Mouse (Mus musculus) heart, embryonic 14.5 days (tissue): Measurements from ENCODE around the gene Parva. TPM values are rescaled to one million over a fixed set of nuclear protein-coding genes. Genes with fewer than 3 reads are reported as not detected.
A peak's percentile ranks its signal among the peaks of the same experiment; 100 is the strongest.

Experiments used
- ATAC-seq: fragments of 200-750 bp; cut with Nextera tagmentation; 2 replicates; pipeline ENCODE4 v1.8.0; 2017; ENCODE audit warnings: low read depth, moderate TSS enrichment; ENCODE audit not compliant: insufficient number of reproducible peaks, insufficient read depth, low FRiP score
- H3K27ac ChIP-seq, 2 experiments: fragments of 200-500 bp in 1 of 2; fragments of 300-500 bp in 1 of 2; sonication (generic) in 1 of 2; replicated peaks in 1 of 2; 2 replicates each; pipeline ENCODE4 v1.5.1; 2012 to 2014; ENCODE audit warnings: low read depth in 2 of 2, low read length in 2 of 2, control low read depth in 1 of 2, mild to moderate bottlenecking in 1 of 2, mixed read lengths in 1 of 2; ENCODE audit not compliant: control insufficient read depth in 1 of 2, insufficient read depth in 1 of 2
- H3K27me3 ChIP-seq: fragments of 300-500 bp; sonication (generic); 2 replicates; pipeline ENCODE4 v1.6.1; 2014; ENCODE audit warnings: mild to moderate bottlenecking, low read length, control low read depth; ENCODE audit not compliant: control insufficient read depth, insufficient read depth
- H3K36me3 ChIP-seq: fragments of 300-500 bp; sonication (generic); 2 replicates; pipeline ENCODE4 v1.6.1; 2014; ENCODE audit warnings: mild to moderate bottlenecking, control low read depth, low read length, mixed read lengths; ENCODE audit not compliant: control insufficient read depth, insufficient read depth
- H3K4me1 ChIP-seq, 2 experiments: fragments of 200-500 bp in 1 of 2; fragments of 300-500 bp in 1 of 2; sonication (generic) in 1 of 2; 2 replicates each; pipeline ENCODE4 v1.6.1; 2012 to 2014; ENCODE audit warnings: low read length in 2 of 2, control low read depth in 1 of 2, mixed read lengths in 1 of 2; ENCODE audit not compliant: control insufficient read depth in 2 of 2, insufficient read depth in 2 of 2
- H3K4me2 ChIP-seq: fragments of 300-500 bp; sonication (generic); 2 replicates; pipeline ENCODE4 v1.6.1; 2014; ENCODE audit warnings: mild to moderate bottlenecking, low read length
- H3K4me3 ChIP-seq, 2 experiments: fragments of 200-500 bp in 1 of 2; fragments of 300-500 bp in 1 of 2; sonication (generic) in 1 of 2; 2 replicates each; pipeline ENCODE4 v1.5.1; 2012 to 2014; ENCODE audit warnings: low read length in 2 of 2, mild to moderate bottlenecking in 2 of 2, control low read depth in 1 of 2, low read depth in 1 of 2, moderate library complexity in 1 of 2; ENCODE audit not compliant: control insufficient read depth in 1 of 2, insufficient read depth in 1 of 2
- H3K9ac ChIP-seq: fragments of 300-500 bp; sonication (generic); 2 replicates; pipeline ENCODE4 v1.6.1; 2014; ENCODE audit warnings: mild to moderate bottlenecking, low read length
- H3K9me3 ChIP-seq: fragments of 300-500 bp; sonication (generic); 2 replicates; pipeline ENCODE4 v1.6.1; 2016; ENCODE audit warnings: low read length, control low read depth; ENCODE audit not compliant: control insufficient read depth
- WGBS: fragments of 180-500 bp; shearing (Covaris S2); extraction: QIAGEN DNeasy Blood & Tissue Kit; methylation state at CpG from one replicate; pipeline ENCODE4 v1.1.7; 2014; 5-methylcytosine and 5-hydroxymethylcytosine counted together
- polyA plus RNA-seq: library from polyadenylated mRNA; unstranded; fragments of >200 nt; fragmentation: Nextera tagmentation; extraction: Ambion mirVana; gene quantifications from 2 replicates; pipeline ENCODE4 v1.2.1, GENCODE M21; 2014

Gene Parva
- polyA plus RNA-seq, 1 experiment from 2014 or later, result 79.1 TPM

DNA sequence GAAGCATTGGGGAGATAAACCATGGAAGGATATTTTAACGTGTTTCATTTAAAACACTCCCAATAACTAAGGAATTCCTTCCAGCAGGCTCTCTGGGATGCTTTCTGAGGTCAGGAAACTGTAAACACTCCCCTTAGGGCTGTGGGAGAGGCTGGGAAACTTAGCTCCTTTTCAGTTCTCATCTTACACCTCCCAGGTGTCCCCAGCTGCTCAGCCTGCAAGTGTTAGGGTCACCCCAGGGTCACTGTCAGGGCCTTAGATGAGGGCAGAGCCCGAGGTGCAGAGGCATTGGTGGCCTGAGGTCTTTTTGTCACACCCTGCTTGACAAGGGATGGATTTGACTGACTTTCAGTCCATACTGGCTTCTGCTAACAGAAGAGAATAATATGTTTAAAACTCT lies 35.8 kb downstream of the Parva start:
- Histone ChIP-seq H3K4me3 (no peak overlapping the region), H3K4me1 (peaks cover 33 to 38% of the 10 kb centered on the region in 2 experiments), H3K9me3 (no peaks in the 10 kb centered on the region), H3K36me3 (peaks cover 7% of the 10 kb centered on the region; the same call in 1 of the 2 replicates), H3K27me3 (no peaks in the 10 kb centered on the region), H3K9ac (no peak overlapping the region), H3K27ac (peak overlapping the region in 1 of 2 experiments; percentile 30; a peak in 1 of 4 replicates), H3K4me2 (no peak overlapping the region)
- no peak for ATAC-seq
- 11% methylated on average over 2 of the region's 2 CpGs for WGBS

DNA sequence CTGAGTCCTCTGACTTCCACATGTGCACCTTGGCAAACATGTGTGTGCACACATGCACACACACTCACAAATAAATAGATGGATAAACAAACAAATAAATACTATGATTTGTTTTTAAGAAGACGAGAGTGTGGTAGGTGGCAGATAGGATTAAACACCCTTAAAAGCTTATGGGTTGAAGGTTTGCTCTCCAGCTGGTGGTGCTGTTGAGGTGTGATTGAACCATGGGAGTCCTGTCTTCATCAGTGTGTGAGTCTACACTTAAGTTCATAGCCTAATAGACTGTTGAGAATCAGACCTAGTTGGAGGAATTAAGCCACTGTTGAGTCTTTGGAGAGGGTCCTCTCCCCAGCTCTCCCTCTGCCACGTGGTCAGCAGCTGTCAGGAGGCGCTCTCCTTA lies 38.6 kb downstream of the Parva start:
- Histone ChIP-seq H3K36me3 (peaks cover 7% of the 10 kb centered on the region; the same call in 1 of the 2 replicates), H3K4me3 (no peak overlapping the region), H3K27ac (no peak overlapping the region), H3K4me1 (peaks cover 29 to 34% of the 10 kb centered on the region in 2 experiments), H3K4me2 (no peak overlapping the region), H3K27me3 (no peaks in the 10 kb centered on the region), H3K9ac (no peak overlapping the region), H3K9me3 (no peaks in the 10 kb centered on the region)
- no peak for ATAC-seq
- 75% methylated on average over 3 of the region's 3 CpGs for WGBS

DNA sequence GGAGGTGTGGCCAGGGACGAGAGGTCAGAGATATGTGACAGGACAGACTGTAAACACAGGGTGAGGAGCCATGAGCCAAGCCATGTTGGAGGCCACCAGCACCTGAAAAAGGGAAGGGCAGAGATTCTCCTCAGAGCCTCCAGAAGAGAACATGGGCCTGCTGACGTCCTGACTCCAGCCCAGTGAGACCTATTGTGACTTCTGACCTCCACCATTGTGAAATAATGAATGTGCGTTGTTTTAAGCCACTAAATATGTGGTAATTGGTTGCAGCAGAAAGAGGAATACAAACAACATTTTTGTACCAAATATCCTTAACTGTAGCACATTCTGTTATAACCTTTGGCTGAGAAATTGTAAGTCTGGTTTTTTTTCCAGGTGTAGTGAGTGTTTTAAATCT lies 39.5 kb downstream of the Parva start:
- H3K9ac ChIP-seq, result no peak overlapping the region
- WGBS, result 63% methylated on average over 3 of the region's 3 CpGs
- no peaks in the 10 kb centered on the region for H3K9me3 ChIP-seq
- H3K36me3 ChIP-seq, result peaks cover 7% of the 10 kb centered on the region; the same call in 1 of the 2 replicates
- H3K4me1 ChIP-seq, result peaks cover 33 to 42% of the 10 kb centered on the region in 2 experiments
- H3K27ac ChIP-seq, result peak overlapping the region in 1 of 2 experiments; percentile 85; a peak in 2 of 4 replicates
- H3K4me2 ChIP-seq, result no peak overlapping the region
- H3K27me3 ChIP-seq, result no peaks in the 10 kb centered on the region
- ATAC-seq, result no peak
- no peak overlapping the region for H3K4me3 ChIP-seq

DNA sequence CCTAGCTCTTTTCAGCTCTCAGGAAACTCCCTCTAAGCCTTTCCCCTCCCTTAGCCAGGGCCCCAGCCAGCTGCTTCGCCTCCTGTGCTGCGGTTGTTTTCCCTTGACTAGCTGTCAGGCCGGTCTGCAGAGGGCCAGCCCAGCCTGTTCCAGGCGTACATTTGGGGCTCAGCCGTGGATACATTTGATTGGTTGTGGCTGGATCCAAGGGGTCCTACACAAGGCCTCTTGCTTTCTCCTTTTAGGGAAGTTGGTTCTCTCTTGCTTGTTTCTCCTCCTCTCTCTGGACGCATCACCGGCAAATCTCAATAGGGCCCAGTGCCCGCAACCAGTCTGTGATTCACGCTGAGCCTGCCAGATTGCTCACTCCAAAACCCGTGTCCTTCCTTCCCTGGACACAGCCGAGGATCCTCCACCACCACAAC lies 40.4 kb downstream of the Parva start:
- peaks cover 7% of the 10 kb centered on the region; the same call in 1 of the 2 replicates for H3K36me3 ChIP-seq
- H3K9me3 ChIP-seq, result no peaks in the 10 kb centered on the region
- peak overlapping the region; percentile 85 for H3K27ac ChIP-seq
- H3K27me3 ChIP-seq, result no peaks in the 10 kb centered on the region
- H3K4me2 ChIP-seq, result peak overlapping the region; percentile 24; the same call in 1 of the 2 replicates
- H3K4me3 ChIP-seq, result no peak overlapping the region
- peaks cover 31 to 41% of the 10 kb centered on the region in 2 experiments for H3K4me1 ChIP-seq
- WGBS, result 15% methylated on average over 11 of the region's 11 CpGs
- ATAC-seq, result peak; percentile 61
- peak overlapping the region; percentile 59 for H3K9ac ChIP-seq

DNA sequence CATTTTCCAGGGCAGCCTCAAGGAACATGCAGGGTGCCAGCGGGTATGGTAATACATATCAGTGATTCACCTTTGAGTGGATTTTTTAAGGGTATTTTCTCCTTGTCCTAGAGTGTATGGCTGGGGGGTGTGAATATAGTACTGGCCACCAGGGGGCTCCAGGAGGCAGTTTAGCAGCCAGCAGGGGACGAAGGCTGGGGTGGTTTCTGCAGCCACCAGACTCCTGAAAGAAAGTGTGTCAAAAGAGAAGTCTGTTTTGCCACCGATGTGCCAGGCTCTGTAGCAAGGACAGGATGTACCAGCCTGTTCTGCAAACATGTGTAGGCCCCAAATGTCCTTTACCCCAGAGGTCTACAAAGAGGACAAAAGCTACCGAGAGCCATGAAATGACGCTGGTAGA lies 42.5 kb downstream of the Parva start:
- Histone ChIP-seq H3K9me3 (no peaks in the 10 kb centered on the region), H3K4me3 (no peak overlapping the region), H3K4me2 (no peak overlapping the region), H3K36me3 (peaks cover 3% of the 10 kb centered on the region; the same call in 1 of the 2 replicates), H3K4me1 (peaks cover 34 to 51% of the 10 kb centered on the region in 2 experiments), H3K27me3 (no peaks in the 10 kb centered on the region), H3K27ac (no peak overlapping the region), H3K9ac (no peak overlapping the region)
- 39% methylated on average over 5 of the region's 5 CpGs for WGBS
- ATAC-seq, result 0 out of 2 replicates have a peak, but pooled peaks have one; percentile 49

DNA sequence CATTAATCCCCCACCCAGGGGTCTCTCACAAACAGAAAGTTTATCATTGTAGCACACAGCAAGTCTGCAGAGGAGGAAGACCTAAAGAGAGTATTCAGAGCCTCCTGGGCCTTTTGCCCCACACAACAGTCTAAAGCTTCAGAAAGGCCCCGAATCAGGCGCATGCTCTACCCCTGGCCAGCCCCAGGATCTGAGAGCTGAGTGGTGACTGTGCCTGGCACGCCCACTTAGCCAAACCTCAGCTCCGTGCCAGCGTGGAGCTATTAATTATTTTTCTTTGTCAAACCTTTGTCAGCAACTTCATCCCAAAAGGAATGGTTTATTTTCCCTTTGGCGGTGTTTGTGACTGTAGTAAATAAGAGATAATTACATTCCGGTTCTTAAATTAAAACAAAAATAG lies 44.0 kb downstream of the Parva start:
- H3K36me3 ChIP-seq, result no peaks in the 10 kb centered on the region
- no peaks in the 10 kb centered on the region for H3K27me3 ChIP-seq
- peaks cover 34 to 51% of the 10 kb centered on the region in 2 experiments for H3K4me1 ChIP-seq
- no peaks in the 10 kb centered on the region for H3K9me3 ChIP-seq
- no peak overlapping the region; the same call in 1 of the 2 replicates for H3K9ac ChIP-seq
- 70% methylated on average over 7 of the region's 7 CpGs for WGBS
- ATAC-seq, result no peak
- no peak overlapping the region for H3K4me3 ChIP-seq
- H3K27ac ChIP-seq, result no peak overlapping the region
- no peak overlapping the region for H3K4me2 ChIP-seq

DNA sequence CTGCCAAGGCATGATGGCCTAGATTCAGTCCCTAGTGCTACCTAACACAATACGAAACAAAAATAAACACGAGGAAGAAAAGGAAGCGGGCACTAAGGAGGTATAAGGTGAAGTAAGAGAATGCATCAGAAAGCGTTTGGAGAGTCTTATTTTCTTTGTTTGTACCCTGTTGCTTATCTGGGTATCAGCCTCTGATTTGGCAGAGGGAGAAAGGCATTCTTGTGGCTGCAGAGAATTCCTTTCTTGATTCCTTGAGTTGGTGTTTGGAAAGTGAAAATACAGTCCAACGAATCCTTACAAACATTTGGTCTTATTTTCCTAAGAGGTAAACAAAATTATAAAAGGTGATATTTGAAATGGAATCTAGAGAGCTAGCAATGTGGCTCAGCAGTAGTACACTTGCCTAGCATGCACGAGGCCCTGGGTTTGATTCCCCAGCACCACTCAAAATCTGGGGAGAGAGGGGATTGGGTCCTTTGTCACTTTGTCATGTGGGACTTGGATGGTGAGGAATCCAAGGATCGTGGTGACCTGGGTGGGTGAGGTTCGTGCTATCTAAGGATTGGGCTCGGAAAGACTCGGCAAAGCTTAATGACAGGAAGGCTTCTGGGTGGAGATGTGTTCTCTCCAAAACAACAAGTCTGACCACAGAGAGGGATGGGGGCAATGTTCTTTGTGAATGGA lies 44.9 kb downstream of the Parva start:
- Histone ChIP-seq H3K27ac (no peak overlapping the region), H3K4me1 (peaks cover 30 to 43% of the 10 kb centered on the region in 2 experiments), H3K4me3 (no peak overlapping the region), H3K4me2 (no peak overlapping the region), H3K9ac (no peak overlapping the region), H3K36me3 (no peaks in the 10 kb centered on the region), H3K9me3 (no peaks in the 10 kb centered on the region), H3K27me3 (no peaks in the 10 kb centered on the region)
- ATAC-seq, result no peak
- WGBS, result 57% methylated on average over 10 of the region's 10 CpGs
